Mouse (Mus musculus) limb, embryonic 10.5 days (tissue): Measurements from ENCODE around the gene Olfr30. TPM values are rescaled to one million over a fixed set of nuclear protein-coding genes. Genes with fewer than 3 reads are reported as not detected.
"Not testable (repeated sequence)": the region's sequence is repeated elsewhere in the genome, so short reads cannot be mapped to it uniquely, and the experiment has no call there.

Experiments used
- DNase-seq: peaks from one replicate; pipeline ENCODE4 v3.0.0-alpha.2; 2017; ENCODE audit warnings: low spot score
- H3K27ac ChIP-seq: fragments of 300-500 bp; sonication (generic); 2 replicates; pipeline ENCODE4 v1.5.1; 2016; ENCODE audit warnings: mild to moderate bottlenecking
- H3K27me3 ChIP-seq: fragments of 300-500 bp; sonication (generic); 2 replicates; pipeline ENCODE4 v1.6.1; 2016; ENCODE audit warnings: low read depth, mild to moderate bottlenecking; ENCODE audit not compliant: poor library complexity, severe bottlenecking
- H3K36me3 ChIP-seq: fragments of 300-500 bp; sonication (generic); 2 replicates; pipeline ENCODE4 v1.6.1; 2016; ENCODE audit warnings: mild to moderate bottlenecking, moderate library complexity
- H3K4me1 ChIP-seq: fragments of 300-500 bp; sonication (generic); 2 replicates; pipeline ENCODE4 v1.6.1; 2016
- H3K4me3 ChIP-seq: fragments of 300-500 bp; sonication (generic); 2 replicates; pipeline ENCODE4 v1.5.1; 2016; ENCODE audit warnings: mild to moderate bottlenecking, moderate library complexity
- H3K9me3 ChIP-seq: fragments of 300-500 bp; sonication (generic); replicated peaks from 2 replicates; pipeline ENCODE4 v1.6.1; 2016; ENCODE audit warnings: mild to moderate bottlenecking
- WGBS: fragments of 180-500 bp; shearing (Covaris S2); methylation state at CpG from one replicate; pipeline ENCODE4 v1.1.7; 2016; 5-methylcytosine and 5-hydroxymethylcytosine counted together
- polyA plus RNA-seq: library from polyadenylated mRNA; unstranded; fragments of >200 nt; fragmentation: Nextera tagmentation; extraction: Ambion mirVana; gene quantifications from 2 replicates; pipeline ENCODE4 v1.2.1, GENCODE M21; 2016

The Olfr30 gene
- polyA plus RNA-seq: not detected in 2 replicates

DNA sequence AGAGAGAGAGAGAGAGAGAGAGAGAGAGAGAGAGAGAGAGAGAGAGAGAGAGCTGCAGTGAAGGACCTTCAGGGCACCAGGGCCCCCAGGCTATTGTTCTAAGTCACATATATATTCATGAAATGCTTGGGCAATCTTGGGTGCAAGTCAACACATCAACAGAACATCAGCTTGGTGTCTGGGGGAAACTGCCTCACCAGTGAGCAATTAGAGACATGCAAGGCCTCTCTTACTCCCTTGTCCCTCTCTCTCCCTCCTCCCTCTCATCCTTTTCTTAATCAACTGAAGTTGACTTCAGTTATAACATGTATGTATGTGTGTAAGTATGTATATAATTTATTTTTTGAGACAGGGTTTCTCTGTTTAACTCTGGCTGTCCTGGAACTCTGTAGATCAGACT is at the start of gene Olfr30:
Gene Olfr30 (minus strand): TSS at position 101 of the 400 bp plus-strand sequence.
- no peaks in the 10 kb centered on the region for H3K9me3 ChIP-seq
- H3K27me3 ChIP-seq: no peaks in the 10 kb centered on the region
- no peak within 1 kb of the TSS for H3K27ac ChIP-seq
- no peak for DNase-seq
- no peaks in the 10 kb centered on the region for H3K4me1 ChIP-seq
- no peak within 1 kb of the TSS for H3K4me3 ChIP-seq
- no peaks in the 10 kb centered on the region for H3K36me3 ChIP-seq

DNA sequence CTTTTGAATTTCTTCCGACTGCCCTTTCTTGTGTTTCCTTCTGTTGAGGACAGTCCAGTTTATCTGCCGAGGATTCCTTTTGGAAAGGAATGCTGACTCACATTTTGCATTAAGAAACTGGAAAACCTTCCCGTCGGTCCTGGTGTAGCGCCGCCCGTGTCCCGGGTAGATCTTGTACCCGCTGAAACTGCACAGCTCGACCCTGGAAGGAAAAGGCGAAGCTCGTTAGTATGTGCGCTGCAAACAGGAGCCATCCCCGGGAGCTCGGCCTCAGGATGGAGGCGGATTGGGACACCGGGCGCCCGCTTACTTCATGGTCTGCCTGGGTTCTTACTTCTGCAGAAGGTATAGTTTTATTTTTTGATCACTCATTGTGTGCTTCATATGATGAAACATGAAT is 47.0 kb upstream of the Olfr30 start:
- not testable (repeated sequence) for H3K9me3 ChIP-seq, H3K4me3 ChIP-seq, H3K27me3 ChIP-seq, H3K36me3 ChIP-seq, DNase-seq, H3K27ac ChIP-seq, H3K4me1 ChIP-seq
- WGBS: 86% methylated on average over 19 of the region's 19 CpGs

DNA sequence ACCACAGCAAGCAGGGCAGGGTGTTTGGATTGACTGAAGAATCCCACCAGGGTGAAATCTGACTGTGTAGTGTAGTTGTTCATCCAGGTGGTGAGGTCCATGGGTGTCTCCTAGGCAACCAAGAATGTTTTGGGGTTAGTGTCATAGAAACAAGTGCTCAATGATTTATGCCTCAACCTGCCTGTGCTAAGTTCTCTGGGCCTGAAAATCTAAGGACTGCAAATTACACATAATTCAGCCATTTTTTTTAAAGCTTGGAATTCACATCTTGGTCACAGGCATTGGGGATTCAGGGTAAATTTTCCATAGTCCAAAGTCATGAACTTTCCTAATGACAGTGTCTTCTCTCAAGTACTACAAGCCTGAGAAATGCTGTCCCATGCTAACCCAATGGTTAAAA is 40.4 kb upstream of the Olfr30 start, which contains the start of gene Olfr331:
Gene Olfr331 (minus strand): TSS at position 101 of the 400 bp plus-strand sequence.
- H3K4me1 ChIP-seq, DNase-seq, H3K27me3 ChIP-seq, H3K4me3 ChIP-seq, H3K9me3 ChIP-seq, H3K36me3 ChIP-seq, H3K27ac ChIP-seq: not testable (repeated sequence)

DNA sequence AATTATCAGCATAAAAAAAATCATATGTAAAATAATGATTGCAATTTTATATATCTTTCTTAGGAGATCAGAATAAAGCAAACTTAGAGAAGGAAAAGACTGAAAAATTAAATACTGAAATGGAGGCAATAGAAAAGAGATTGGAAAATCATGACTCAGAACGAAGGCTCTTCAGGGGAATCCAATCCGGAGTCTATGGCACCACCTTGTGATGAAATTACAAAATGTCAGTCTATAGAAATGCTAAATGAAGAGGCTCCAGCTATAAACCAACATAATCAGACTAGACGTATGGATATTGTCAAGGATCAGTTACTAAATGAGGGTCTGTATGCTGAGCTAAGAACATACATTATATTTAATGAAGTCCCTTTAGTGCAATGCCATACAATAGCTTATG is 37.2 kb upstream of the Olfr30 start:
- H3K4me1 ChIP-seq: no peaks in the 10 kb centered on the region
- H3K9me3 ChIP-seq: no peaks in the 10 kb centered on the region
- H3K36me3 ChIP-seq: no peaks in the 10 kb centered on the region
- H3K27ac ChIP-seq: no peak overlapping the region
- WGBS: 74% methylated on average over 3 of the region's 3 CpGs
- DNase-seq: no peak
- H3K27me3 ChIP-seq: no peaks in the 10 kb centered on the region
- H3K4me3 ChIP-seq: no peak overlapping the region

DNA sequence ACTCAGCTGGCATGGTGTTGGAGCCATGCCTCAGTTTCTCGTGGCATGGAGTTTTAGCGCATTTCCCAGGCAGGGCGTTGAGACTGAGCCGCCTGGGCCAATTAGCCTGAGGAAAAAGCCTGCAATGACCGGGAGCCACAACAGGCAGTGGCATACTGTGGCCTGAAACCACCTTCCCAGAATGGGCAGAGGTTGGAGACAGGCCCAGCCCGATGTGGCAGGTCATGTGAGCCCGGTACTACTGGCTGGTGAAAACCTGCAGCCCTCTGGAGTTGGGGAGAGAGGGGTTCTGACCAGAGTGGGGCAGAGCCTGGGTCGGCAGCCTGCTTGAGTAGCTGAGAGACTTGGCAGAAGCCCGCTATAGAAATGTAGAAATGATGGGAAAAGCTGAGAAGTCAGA is 36.7 kb upstream of the Olfr30 start:
- 82% methylated on average over 9 of the region's 9 CpGs for WGBS

DNA sequence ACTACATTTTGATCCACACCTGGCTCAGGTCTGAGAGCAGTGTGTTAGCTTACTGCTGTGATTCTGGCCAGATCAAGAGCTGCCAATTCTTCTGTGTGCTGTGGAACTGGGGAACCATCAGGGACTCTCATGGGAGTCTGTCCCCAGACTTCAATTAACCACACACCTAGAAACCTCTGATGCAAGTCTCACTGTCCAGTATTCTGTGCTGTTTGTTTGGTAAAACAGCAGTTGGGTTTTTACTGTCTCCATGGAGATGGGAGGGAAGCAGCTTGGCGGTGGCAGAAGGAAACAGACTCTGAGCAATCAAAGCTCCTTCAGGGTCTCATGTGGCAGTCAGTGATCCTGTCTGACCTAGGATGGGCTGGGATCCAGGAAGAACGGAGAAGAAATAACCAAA is 30.4 kb upstream of the Olfr30 start, which contains the start of gene Olfr332:
Gene Olfr332 (minus strand): TSS at position 101 of the 400 bp plus-strand sequence.
- no peak for DNase-seq
- H3K27me3 ChIP-seq: no peaks in the 10 kb centered on the region
- 78% methylated on average over 2 of the region's 2 CpGs for WGBS
- no peak within 1 kb of the TSS for H3K4me3 ChIP-seq
- H3K4me1 ChIP-seq: no peaks in the 10 kb centered on the region
- H3K36me3 ChIP-seq: no peaks in the 10 kb centered on the region
- no peaks in the 10 kb centered on the region for H3K9me3 ChIP-seq
- H3K27ac ChIP-seq: no peak within 1 kb of the TSS

More for the DNA sequence above, 36.7 kb upstream of the Olfr30 start:
- no peak for DNase-seq
- Histone ChIP-seq H3K9me3 (no peaks in the 10 kb centered on the region), H3K4me3 (no peak overlapping the region), H3K27ac (no peak overlapping the region), H3K36me3 (no peaks in the 10 kb centered on the region), H3K27me3 (no peaks in the 10 kb centered on the region), H3K4me1 (no peaks in the 10 kb centered on the region)

DNA sequence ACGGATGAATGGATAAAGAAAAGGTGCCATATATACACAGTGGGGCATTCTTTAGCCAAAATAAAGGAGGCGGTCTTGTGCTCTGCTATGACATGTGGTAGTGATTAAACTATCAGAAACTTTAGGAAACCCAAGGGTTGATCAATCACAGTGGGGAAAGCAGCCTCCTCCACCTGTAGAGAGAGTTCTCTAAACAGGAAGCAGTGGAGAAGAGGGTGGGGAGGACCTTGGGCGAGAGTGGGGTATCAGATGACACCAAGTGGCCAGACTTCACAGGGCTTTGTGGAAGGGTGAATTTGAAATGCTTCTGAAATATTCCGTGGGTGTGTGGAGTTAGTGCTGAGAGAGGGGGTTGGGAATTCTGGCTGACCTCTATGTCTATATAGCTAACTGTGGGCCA is 8.5 kb downstream of the Olfr30 start:
- Histone ChIP-seq H3K27me3 (no peaks in the 10 kb centered on the region), H3K36me3 (no peaks in the 10 kb centered on the region), H3K9me3 (no peaks in the 10 kb centered on the region), H3K4me3 (no peak overlapping the region), H3K27ac (peak overlapping the region; percentile 70; the same call in 1 of the 2 replicates), H3K4me1 (peaks cover 34% of the 10 kb centered on the region)
- 27% methylated on average over 4 of the region's 4 CpGs for WGBS
- no peak for DNase-seq

DNA sequence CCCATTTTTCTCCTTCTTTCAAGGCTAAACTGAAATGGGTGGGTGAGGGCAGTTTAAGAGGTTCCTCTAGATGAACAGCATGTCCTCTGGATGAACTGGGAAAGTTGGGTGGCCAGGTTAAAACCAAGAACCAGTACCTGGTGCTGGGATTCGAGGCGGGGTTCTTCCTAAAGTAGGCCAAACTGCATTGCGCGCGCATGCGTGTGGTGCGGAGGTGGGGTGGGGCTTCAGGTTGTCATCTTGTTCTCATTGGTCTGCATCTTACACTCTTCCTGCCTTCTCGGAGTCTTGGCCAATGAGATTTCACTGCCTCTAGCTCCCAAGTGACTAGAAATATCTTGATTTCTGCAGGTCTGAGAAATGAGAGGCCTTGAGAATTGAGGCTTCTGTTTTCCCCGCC is 9.3 kb downstream of the Olfr30 start, which contains the start of gene Lypd9:
Gene Lypd9 (minus strand): TSS at position 165 of the 400 bp plus-strand sequence.
- WGBS: 95% methylated on average over 9 of the region's 9 CpGs

DNA sequence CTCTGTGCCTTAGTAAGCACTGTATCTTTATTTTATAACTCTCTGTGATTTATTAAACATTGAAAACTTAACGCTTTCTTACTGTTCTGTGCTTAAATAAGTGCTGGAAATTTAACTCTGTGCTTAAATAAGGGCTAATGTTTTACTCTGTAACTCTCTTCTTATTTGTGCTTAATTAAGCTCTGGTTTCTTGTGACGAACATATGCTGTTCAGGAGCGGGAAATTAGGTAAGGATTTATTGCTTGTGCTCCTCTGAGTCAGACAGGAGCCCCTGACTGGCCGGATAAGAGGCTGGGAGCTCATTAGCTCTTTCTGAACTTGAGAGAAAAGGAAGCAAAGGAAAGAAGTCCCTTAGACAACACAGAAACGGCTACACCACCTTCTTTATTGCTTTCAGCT is 24.2 kb downstream of the Olfr30 start:
- H3K4me1 ChIP-seq: peaks cover 30% of the 10 kb centered on the region
- peak overlapping the region; percentile 70 for H3K27ac ChIP-seq
- no peak overlapping the region for H3K4me3 ChIP-seq
- 20% methylated on average over 5 of the region's 5 CpGs for WGBS
- no peaks in the 10 kb centered on the region for H3K36me3 ChIP-seq
- no peak for DNase-seq
- no peaks in the 10 kb centered on the region for H3K9me3 ChIP-seq
- no peaks in the 10 kb centered on the region for H3K27me3 ChIP-seq

More for the DNA sequence above, 9.3 kb downstream of the Olfr30 start, which contains the start of gene Lypd9:
- Histone ChIP-seq H3K4me1 (peaks cover 34% of the 10 kb centered on the region), H3K27ac (peak within 1 kb of the TSS; percentile 70), H3K9me3 (no peaks in the 10 kb centered on the region), H3K36me3 (no peaks in the 10 kb centered on the region), H3K4me3 (no peak within 1 kb of the TSS), H3K27me3 (no peaks in the 10 kb centered on the region)
- no peak for DNase-seq

DNA sequence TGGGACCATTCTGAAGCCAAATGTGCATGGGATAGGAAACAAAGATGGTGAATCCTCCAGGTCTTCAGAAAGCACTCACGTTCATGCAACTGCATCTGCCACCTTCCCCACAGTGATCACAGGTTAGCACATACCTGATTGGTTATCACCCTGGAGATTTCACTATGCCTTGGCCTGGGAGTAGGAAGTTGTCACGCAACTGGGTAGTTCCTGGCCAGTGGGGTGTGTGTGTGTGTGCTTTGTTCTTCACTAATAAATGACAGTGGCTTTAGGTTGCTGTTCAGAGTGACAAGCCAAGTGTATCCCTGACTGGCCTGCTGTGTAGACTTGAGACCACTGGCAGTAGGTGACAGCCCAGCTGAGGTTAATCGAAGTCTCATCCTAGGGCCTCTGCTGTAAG is 29.8 kb downstream of the Olfr30 start, which contains the start of gene Gm12253:
Gene Gm12253 (plus strand): TSS at position 301 of the 400 bp plus-strand sequence.
- H3K27ac ChIP-seq: no peak within 1 kb of the TSS
- no peaks in the 10 kb centered on the region for H3K27me3 ChIP-seq
- H3K4me3 ChIP-seq: no peak within 1 kb of the TSS
- peaks cover 32% of the 10 kb centered on the region for H3K4me1 ChIP-seq
- no peaks in the 10 kb centered on the region for H3K9me3 ChIP-seq
- no peak for DNase-seq
- WGBS: 86% methylated on average over 3 of the region's 3 CpGs
- no peaks in the 10 kb centered on the region for H3K36me3 ChIP-seq

DNA sequence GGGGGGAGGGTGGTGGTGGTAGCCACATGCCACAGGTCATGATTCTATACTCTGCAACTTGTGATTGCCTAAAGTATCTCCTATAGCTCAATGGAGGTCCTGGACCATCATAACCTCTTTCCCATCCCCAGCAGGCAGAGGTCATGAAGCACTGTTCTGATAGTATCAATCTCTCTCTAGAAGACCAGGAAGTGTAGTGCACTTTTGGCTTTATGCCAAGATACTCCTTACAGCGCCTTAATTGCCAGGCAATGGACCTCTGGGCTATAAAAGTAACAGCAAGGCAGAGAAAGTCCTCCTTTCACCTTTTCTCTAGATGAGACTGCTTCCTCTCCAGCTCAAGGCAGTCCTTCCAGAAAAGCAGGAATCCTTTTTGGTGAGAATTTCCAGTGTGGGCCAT is 41.3 kb downstream of the Olfr30 start, which contains the start of gene 1810065E05Rik:
Gene 1810065E05Rik (plus strand): TSS at position 297 of the 400 bp plus-strand sequence.
- no peak for DNase-seq
- no peaks in the 10 kb centered on the region for H3K9me3 ChIP-seq
- 66% methylated on average over 1 of the region's 1 CpGs for WGBS

DNA sequence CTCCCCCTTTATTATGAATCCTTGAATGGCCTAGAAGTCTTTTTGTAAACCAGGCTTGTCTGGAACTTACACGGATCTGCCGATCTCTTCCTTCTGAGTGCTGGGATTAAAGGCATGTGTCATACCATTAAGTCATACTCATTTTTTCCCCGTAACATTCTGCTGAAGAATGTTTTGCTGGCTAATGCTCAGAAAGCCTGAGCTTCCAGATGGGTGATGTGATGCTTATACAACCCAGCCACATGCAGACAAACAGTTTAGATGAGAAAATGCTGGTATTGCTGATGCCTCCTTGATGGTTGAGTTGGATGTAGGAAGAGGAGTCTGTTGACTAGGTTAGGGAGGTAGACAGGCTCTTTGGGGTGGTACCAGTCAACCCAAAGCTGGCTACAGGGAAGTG is 43.7 kb downstream of the Olfr30 start:
- no peak for DNase-seq
- H3K27me3 ChIP-seq: no peaks in the 10 kb centered on the region
- 87% methylated on average over 3 of the region's 3 CpGs for WGBS
- no peaks in the 10 kb centered on the region for H3K36me3 ChIP-seq
- H3K9me3 ChIP-seq: no peaks in the 10 kb centered on the region
- H3K27ac ChIP-seq: no peak overlapping the region
- peaks cover 12% of the 10 kb centered on the region for H3K4me1 ChIP-seq
- no peak overlapping the region for H3K4me3 ChIP-seq

More for the DNA sequence above, 41.3 kb downstream of the Olfr30 start, which contains the start of gene 1810065E05Rik:
- Histone ChIP-seq H3K4me3 (no peak within 1 kb of the TSS), H3K27me3 (no peaks in the 10 kb centered on the region), H3K4me1 (peaks cover 12% of the 10 kb centered on the region), H3K27ac (no peak within 1 kb of the TSS), H3K36me3 (no peaks in the 10 kb centered on the region)

DNA sequence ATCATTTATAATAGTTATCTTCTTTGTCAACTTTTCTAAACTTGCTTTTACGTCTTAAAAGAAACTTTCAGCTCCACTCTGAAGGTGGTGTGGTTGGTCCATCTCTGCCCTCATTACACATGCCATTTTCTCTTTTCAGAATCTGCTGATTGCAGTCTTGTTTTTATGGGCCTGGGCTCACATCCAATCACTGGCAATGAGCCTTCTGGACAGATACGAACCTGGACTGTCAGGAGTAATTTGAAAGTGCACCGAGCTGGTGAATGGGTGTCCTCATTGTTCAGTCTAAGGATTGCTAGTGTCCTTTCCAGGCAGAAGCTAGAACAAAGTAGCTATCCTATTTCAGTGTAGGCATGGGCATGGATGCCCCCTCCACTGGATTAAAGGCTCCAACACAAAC is 54.0 kb downstream of the Olfr30 start:
- no peak for DNase-seq
- no peaks in the 10 kb centered on the region for H3K9me3 ChIP-seq
- 87% methylated on average over 3 of the region's 3 CpGs for WGBS
- no peaks in the 10 kb centered on the region for H3K36me3 ChIP-seq
- no peak overlapping the region for H3K4me3 ChIP-seq
- H3K27ac ChIP-seq: no peak overlapping the region
- H3K4me1 ChIP-seq: no peaks in the 10 kb centered on the region
- H3K27me3 ChIP-seq: no peaks in the 10 kb centered on the region
